Mouse (Mus musculus) lung, adult 2 months (tissue): ENCODE measurements around the gene Galnt7.

ENCODE experiments used
- CTCF ChIP-seq: fragments of 200-500 bp; IDR thresholded peaks from 2 replicates; pipeline ENCODE4 v1.5.1; 2011; ENCODE audit warnings: mild to moderate bottlenecking, low read length, control low read depth; ENCODE audit not compliant: insufficient read depth
- POLR2A ChIP-seq: fragments of 200-500 bp; IDR thresholded peaks from 2 replicates; pipeline ENCODE4 v1.6.1; 2011; ENCODE audit warnings: low read depth, mild to moderate bottlenecking, control low read depth, low read length, borderline replicate concordance; ENCODE audit errors: extremely low read depth

- no peak for TF ChIP-seq POLR2A
- TF ChIP-seq CTCF = no peak
Observed at GRCm38 (mm10) chr8:57520186-57520786, 132.5 kb downstream of the Galnt7 start.
